Mouse (Mus musculus) A20 (cell line): ENCODE measurements around the gene Polr3c.
"Not testable (repeated sequence)": the region's sequence is repeated elsewhere in the genome, so short reads cannot be mapped to it uniquely, and the experiment has no call there.

Source experiments
- DNase-seq: peaks from one replicate; pipeline ENCODE4 v3.0.0-alpha.2; 2011; ENCODE audit warnings: low read depth, low spot score

Polr3c gene

DNA sequence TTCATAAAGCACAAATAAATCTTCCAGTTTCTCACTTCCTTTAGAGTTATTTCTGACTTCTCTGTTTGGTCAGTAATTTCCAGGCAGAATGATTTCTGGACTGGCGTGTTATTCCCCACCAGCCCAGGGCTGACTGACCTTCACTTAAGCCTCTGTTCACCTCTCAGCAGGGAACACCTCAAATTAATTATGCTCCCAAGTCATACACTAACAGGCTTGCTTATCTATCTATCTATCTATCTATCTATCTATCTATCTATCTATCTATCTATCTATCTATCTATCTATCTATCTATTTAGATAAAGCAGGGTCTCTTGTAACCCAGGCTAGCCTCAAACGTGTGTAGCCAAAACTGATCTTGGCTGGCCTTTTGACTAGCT, 18.8 kb downstream of the Polr3c start:
- no peak for DNase-seq

DNA sequence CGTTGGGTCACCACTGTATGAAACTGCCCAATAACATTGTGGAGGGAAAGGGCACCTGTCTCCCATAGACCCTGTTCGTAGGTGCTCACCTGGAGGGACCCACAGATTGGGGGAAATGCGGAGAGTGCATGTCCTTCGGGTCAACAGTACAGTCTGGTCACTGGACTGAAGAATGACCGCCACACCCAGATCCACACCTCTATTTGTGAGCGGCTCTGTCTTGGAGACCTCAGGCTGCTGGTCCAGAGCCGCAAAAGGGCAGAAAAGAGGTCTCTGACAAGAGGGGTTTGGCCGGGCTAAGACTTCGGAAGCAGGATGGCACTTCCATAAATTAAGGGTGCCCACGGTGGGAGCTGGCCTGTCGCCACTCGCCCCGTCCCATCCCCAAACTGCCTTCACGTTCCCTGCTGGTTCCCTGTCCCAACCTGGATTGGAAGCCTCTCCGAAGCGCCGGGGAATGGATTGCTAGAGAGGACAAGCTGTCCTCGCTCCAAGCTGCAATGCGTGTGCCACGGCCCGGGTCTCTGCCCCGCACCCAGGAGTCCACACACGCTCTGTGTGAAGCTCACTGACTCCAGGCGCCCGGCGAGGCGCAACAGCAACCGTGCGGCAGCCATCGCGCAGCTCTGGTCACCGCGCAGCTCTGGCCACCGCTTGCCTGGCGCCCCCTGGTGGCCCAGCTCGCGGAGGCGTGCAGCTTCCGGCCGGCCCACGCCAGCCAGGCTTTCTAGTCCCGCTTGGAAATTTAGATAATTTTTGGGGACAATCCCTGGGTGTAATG, 19.3 kb downstream of the Polr3c start, which contains the start of gene Nudt17:
Nudt17 (minus strand) TSS at position 660 of the 781 bp plus-strand sequence.
- DNase-seq: peak; percentile 72

DNA sequence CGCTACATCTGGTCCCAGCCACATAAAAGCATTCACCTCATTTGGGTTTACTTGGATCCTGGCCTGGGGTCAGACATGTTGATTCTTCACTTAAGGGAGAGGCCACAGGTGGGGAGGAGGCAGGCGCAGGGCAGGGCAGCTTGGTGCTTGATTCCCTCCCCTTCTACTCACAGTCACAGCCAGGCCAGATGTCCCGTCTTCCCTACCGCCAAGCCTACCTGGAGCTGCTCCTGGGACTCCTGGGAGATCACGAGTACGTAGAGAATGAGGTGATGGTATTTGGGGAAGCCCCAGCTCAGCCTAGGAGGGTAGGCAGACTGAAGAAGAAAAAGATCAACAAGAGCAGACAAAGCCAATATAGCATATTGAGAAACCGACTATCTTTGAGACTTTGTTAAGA, 20.4 kb downstream of the Polr3c start:
- no peak for DNase-seq

DNA sequence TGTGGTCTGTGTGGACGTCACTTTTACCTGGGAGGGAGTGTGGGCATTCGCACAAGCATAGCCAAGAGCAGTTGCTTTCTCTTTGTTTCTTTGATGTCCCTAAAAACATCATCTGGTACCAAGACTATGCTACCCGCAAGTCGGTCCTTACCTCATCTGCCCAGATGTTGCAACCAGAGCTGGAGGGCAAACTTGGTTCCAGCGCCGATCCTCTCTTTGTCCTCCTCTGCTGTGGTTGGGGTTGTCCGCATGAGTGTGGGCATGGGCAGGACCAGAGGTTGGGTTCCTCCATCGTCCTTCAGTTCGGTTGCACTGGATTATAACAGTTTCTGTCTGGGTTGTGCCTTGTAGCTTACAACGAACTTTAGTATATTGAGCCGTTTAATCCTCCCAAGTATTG, 21.2 kb downstream of the Polr3c start:
- no peak for DNase-seq

DNA sequence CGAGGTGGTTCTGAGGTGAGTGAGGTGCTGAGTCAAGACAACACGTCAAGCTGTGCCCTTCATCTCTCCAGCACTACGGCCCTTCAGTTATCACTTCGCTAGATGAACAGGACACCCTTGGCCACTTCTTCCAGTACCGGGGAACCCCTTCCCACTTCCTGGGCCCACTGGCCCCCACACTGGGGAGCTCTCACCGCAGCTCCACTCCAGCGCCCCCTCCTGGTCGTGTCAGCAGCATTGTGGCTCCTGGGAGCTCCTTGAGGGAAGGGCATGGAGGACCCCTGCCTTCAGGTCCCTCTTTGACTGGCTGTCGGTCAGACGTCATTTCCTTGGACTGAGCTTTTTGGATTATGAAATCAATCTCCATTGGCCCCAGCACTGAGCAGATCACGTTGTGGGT, 22.6 kb downstream of the Polr3c start:
- peak; percentile 25 for DNase-seq

DNA sequence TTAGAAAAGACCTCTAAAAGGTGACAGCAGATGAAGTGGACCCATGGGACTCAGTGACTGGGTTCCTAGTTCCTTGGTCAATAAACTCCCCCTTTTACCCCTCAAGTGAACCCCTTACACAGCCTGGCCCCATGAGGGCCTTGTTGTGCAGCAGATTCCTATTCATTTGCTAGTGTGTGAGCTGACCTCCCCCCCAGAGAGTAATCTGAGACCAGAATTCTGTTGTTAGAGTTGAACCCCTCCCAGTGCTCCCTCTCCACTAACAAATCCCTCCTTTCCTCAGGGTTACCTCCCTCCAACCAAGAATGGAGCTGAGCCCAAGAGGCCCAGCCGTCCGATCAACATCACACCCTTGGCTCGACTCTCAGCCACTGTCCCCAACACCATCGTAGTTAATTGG, 26.4 kb downstream of the Polr3c start:
- DNase-seq: no peak

DNA sequence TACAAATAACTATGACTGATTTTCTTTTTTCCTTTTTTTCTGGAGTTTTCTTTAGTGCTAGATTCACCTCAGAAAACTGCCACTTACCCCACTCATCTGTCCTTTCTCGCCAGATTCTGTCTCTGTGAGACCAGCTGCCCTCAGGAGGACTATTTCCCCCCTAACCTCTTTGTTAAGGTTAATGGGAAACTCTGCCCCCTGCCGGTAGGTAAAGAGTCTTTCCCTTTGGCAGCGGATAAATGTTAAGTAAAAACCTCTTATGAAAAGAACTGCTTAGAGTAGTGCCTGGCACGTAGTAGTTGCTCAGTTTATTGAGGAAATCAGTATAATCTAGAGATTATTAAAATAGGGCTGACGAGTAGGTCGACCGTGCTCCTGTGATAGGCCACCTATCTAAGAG, 27.1 kb downstream of the Polr3c start:
- peak; percentile 71 for DNase-seq

DNA sequence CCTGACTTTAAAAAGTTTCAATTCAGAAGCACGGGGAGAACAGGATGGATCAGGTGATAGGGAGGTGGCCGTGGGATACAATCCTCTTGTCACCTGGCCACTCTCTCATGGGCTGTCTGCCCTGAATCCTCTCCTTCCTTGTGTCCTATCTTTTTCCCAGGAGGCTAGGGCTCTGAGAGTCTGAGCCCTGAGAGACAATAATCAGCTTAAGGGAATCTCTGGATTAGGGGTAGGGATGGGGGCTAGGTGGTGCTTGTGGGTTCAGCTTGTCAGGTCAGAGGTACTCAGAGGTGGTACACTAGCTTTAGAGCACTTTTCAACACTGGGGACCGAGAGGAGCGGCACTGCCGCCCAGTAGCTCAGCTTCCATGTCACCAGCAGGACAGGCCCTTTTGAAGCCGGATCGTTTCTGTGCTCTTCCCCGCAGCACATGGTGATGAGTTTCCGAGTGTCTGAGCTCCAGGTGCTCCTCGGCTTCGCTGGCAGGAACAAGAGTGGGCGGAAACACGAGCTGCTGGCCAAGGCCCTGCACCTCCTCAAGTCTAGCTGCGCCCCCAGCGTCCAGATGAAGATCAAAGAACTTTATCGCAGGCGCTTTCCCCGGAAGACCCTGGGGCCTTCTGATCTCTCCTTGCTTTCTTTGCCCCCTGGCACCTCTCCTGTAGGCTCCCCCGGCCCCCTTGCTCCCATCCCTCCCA, 28.3 kb downstream of the Polr3c start:
- no peak for DNase-seq

DNA sequence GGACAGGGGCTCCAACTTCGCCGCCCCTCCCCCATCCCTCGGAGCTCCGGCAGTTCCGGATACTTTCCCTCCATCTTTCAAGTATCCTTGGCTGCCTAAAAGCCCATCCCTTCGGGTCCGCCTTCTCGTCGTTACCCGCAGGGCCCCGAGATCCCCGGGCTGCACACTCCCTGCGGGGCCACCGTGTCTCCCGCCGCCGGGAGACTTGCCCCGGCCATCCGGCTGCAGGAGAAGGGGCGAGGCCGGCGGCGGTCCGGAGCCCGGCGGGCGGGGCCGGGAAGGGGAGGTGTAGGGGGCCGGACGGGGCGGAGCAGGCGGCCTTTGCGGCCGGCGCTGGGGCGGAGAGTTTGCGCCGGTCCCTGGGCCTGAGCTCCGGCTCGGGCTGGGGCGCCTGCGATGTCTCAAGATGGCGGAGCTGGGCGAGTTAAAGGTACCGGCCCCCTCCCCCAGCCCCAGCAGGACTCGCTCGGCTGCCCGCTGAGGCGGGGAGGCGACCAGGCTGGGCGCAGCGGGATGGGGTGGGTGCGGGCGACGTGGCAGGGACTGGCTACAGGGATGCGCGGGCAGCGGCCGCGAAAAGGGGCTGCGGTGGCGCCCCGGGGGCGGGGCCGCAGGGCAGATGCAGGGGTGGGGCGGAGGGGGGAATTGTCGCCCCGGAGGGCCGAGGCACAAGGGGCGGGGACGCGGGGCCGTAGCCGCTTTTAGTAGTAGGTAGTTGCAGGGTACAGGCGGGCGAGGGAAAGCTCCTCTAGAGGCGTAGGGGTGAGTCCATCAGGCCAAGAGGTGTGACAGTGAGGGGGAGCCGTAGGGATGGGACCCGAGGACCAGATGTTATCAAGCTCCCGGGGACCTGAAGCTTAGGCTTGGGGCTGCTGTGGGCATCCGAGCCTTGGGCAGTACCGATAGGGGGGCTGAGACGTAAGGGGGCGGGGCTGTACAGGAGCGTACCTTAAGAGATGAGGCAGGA, 30.4 kb downstream of the Polr3c start:
- peak; percentile 96 for DNase-seq

DNA sequence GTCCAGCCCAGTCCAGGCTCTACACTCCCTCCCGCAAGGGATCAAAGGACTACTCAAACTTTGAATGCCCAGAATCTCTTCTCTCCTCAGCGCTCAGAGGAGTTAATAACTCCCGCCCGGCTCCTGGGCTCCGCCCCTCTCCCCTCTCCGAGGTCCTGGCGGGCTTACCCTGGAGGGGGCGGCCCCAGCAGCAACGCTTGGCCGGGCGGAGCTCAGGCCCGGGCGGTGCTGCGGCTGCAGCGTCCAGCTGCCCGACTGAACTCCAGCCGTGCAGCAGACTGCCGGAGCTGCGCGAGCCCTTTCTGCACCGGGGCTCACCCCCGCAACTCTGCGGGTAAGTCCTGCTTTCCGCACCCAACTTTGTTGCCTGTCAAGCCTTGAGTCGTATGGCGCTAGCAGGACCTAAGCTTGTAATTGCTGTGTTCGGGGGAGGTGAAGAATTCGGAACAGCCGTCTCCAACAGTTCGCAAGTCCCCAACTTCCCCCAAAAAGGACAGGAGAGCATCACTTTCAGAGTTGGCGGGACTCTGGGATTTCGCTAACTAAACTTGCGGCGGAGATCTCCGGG, 31.1 kb downstream of the Polr3c start, which contains the start of gene Pias3:
Pias3 (plus strand) TSS at position 187 of the 568 bp plus-strand sequence.
- DNase-seq: peak; percentile 89

DNA sequence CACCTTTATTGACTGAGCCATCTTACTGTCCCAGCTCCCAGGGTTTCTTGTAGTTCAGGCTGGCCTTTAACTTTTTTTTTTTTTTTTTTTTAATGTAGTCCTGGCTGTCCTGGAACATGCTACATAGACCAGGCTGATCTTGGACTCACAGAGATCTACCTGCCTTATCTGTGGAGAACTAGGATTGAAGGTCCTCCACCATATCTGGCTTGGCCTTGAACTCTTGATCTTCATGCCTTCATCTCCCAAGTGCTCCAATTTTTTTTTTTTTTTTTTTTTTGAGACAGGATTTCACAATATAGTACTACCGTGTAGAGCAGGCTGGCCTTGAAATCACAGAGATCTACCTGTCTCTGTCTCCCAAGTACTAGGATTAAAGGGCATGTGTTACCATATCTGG, 33.8 kb downstream of the Polr3c start:
- DNase-seq: no peak

DNA sequence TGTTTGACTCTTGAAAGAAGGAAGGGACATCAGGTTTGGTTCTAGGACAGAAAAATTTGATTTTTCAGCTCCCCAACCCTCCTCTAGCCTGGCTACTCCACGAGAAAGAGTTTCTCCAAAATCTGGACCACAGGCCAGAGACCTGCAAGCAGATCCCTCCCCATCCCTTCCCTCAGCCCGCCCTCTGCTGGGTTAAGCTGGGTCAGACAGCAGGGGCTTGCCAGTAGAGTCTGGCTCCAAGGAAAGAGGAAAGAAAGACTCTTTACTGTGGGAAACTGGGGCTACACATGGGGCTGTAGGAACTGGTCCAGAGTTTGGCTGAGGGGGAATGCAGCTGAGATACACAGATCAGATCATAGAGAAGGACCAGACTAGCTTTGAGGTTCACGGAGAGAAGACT, 34.9 kb downstream of the Polr3c start:
- DNase-seq: no peak

DNA sequence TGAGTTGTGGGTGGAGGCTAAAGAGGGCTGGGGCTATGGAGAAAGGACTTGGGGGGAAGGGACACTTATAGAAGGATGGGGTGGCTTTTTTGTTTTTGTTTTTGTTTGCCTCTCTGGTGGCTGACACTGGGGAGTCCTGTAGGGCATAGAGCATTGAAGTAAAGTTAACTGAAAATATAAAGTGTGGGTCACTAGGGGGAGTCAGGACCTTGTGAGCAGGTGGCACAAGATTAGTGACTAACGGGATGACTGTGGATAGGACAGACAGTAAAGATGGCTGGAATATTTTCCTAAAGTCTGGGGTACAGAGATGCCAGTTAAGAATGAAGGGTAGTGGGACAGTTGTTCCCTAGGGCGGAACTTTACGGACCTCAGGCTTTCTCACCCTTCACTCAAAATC, 37.1 kb downstream of the Polr3c start:
- no peak for DNase-seq

DNA sequence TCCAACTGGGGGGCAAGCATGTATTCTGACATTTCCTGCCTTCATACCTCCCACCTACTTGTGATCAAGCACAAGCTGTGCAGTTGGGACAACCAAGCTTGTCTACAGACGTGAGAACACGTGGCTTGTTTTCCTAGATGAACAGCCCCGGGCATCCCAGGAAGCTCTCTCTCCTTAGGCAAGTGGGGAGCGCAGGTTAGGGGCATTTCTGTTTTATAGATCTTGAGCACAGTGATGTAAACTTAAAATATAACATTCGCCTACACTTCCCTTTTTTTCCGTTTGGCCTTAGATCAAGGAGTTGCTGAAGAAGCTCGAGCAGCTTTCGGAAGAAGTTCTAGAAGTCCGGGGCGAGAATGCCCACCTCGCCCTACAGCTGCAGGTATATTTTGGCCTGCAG, 38.6 kb downstream of the Polr3c start:
- DNase-seq: peak; percentile 33

DNA sequence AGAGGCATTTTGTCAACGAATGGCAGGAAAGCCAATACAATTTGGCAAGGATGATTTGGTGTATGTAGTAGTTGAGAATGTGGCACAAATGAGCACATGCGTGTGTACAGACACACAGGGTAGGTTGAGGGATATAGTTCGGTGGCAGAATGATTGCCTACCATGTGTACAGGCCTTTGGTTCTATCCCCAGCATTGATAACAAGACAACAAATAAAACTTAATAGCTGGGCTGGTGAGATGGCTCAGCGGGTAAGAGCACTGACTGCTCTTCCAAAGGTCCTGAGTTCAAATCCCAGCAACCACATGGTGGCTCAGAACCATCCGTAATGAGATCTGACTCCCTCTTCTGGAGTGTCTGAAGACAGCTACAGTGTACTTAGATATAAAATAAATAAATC, 41.4 kb downstream of the Polr3c start:
- not testable (repeated sequence) for DNase-seq

DNA sequence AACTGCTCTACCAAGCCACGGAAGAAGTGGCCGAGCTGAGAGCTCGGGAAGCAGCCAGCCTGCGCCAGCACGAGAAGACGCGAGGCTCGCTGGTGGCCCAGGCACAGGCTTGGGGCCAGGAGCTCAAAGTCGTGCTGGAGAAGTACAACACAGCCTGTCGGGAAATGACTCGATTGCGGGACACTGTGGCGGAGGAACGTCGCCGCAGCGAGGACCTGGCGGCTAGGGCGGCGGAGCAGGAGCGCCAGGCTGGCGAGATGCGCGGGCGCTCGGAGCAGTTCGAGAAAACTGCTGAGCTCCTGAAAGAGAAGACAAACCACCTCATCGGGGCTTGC, 42.6 kb downstream of the Polr3c start:
- DNase-seq: no peak

DNA sequence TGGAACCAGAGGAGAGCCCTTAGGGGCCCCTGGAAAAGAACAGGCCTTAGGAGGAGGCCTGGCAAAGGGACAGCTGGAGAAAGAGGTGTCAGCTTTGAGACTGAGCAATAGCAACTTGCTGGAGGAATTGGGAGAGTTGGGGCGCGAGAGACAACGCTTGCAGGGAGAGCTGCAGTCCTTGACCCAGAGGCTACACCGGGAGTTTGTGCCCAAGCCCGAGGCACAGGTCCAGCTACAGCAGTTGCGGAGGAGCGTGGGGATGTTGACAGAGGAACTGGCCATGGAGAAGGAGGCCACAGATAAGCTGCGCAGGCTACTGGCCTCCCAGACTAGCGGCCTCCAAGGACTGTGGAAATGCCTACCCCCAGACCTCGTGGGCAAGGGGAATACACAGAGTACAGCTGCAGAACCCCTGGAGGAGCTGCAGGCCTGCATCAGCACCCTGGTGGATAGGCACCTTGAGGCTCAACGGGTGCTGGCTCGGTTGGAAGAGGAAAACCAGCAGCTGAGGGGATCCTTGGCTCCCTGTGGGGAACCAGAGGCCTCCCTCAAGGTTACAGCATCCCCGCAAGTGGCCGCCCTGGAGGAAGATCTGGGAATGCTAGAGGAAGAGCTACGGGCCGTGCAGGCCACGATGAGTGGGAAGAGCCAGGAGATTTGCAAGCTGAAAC, 43.1 kb downstream of the Polr3c start:
- no peak for DNase-seq

DNA sequence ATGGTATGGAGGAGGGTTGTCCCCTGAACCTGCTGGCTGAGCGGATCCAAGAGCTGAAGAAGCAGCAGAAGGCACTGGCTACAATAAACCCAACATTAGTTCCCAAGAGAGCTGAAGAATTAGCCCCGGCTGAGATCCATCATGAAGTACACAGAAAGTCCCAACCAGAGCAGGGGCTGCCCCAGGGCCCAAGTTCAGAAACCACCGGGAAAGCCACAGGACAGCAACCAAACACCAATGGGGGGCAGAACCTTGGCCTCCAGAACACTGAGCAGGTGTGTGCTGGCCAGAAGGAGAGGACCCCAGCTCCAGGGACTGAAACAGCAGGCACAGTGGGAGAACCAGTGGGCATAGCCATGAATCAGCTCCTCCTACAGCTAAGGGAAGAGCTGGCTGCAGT, 43.9 kb downstream of the Polr3c start:
- no peak for DNase-seq

DNA sequence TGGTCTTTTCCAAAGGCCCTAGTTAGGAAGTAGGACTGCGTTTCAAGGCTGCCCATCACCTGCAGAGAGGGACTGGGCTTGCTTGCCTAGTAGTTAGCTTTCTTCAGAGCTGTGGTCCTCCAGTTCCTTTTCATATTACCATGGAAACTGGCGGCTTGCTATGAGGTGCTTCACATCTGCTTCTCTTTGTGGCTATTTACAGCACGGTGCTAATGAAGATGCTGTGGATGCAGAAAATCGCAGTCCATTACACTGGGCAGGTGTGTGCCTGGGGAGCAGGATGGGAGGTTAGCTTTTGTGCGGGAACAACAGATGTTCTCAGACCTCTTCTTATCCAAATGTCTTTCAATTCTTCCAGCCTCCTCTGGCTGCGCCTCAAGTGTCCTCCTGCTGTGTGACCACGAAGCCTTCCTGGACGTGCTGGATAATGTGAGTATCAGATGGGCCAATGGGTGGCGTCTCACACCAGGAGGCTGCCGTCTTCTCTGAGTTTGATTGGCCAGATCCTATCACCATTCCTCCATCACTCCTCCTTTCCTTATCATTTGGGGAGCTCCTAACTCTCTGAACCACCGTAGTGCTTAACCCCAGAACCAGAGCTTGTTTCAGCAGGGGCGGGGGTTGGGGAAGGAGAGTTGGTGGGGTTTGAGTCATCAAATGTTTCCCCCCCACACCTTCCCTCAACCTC, 47.0 kb downstream of the Polr3c start:
- DNase-seq: no peak

DNA sequence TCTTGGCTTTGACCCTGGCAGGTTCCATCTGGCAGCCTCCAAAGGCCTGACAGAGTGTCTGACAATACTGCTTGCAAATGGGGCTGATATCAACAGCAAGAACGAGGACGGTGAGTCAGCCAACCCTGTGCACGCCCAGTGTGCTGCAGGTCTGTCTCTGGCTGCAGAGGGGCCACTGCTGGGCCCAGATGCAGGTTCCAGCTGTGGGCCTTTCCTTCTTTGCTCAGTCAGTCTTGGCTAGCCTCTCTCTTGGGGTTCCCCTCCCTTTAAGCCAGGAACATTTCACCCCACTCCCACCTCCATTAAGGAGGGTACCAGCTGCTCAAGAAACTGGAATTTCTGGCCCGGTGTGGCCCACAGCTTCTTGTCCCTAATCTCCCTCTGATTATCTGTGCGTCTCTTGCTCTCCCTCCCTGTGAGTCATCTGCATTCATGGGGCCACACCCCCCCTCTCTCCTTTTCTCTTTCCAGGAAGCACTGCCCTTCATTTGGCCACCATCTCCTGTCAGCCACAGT, 48.2 kb downstream of the Polr3c start:
- DNase-seq: no peak
